Mouse (Mus musculus) embryonic facial prominence, embryonic 13.5 days (tissue): Measurements from ENCODE around the gene Fgfr2. TPM values are rescaled to one million over a fixed set of nuclear protein-coding genes. Genes with fewer than 3 reads are reported as not detected.

ENCODE experiments used
- ATAC-seq: fragments of 200-750 bp; cut with Nextera tagmentation; 2 replicates; pipeline ENCODE4 v1.8.0; 2017; ENCODE audit warnings: low read depth; ENCODE audit not compliant: insufficient number of reproducible peaks, insufficient read depth, low FRiP score, low TSS enrichment
- H3K27ac ChIP-seq: fragments of 300-500 bp; sonication (generic); 2 replicates; pipeline ENCODE4 v1.5.1; 2015; ENCODE audit warnings: moderate library complexity, mild to moderate bottlenecking, inconsistent platforms
- H3K27me3 ChIP-seq: fragments of 300-500 bp; sonication (generic); 2 replicates; pipeline ENCODE4 v1.6.1; 2015; ENCODE audit warnings: mild to moderate bottlenecking, inconsistent platforms
- H3K36me3 ChIP-seq: fragments of 300-500 bp; sonication (generic); 2 replicates; pipeline ENCODE4 v1.6.1; 2015; ENCODE audit warnings: mild to moderate bottlenecking, inconsistent platforms
- H3K4me1 ChIP-seq: fragments of 300-500 bp; sonication (generic); 2 replicates; pipeline ENCODE4 v1.6.1; 2015; ENCODE audit warnings: inconsistent platforms
- H3K4me2 ChIP-seq: fragments of 300-500 bp; sonication (generic); 2 replicates; pipeline ENCODE4 v1.6.1; 2015; ENCODE audit warnings: moderate library complexity, mild to moderate bottlenecking, inconsistent platforms
- H3K4me3 ChIP-seq: fragments of 300-500 bp; sonication (generic); 2 replicates; pipeline ENCODE4 v1.5.1; 2015; ENCODE audit warnings: mild to moderate bottlenecking, inconsistent platforms
- H3K9ac ChIP-seq: fragments of 300-500 bp; sonication (generic); 2 replicates; pipeline ENCODE4 v1.6.1; 2015; ENCODE audit warnings: mild to moderate bottlenecking, inconsistent platforms
- H3K9me3 ChIP-seq: fragments of 300-500 bp; sonication (generic); 2 replicates; pipeline ENCODE4 v1.6.1; 2016; ENCODE audit warnings: inconsistent platforms
- whole genome bisulfite sequencing: fragments of 180-500 bp; shearing (Covaris S2); methylation state at CpG from one replicate; pipeline ENCODE4 v1.1.7; 2015; ENCODE audit warnings: mixed read lengths; 5-methylcytosine and 5-hydroxymethylcytosine counted together
- polyA plus RNA-seq: library from polyadenylated mRNA; unstranded; fragments of >200 nt; fragmentation: Nextera tagmentation; extraction: Ambion mirVana; gene quantifications from 2 replicates; pipeline ENCODE4 v1.2.1, GENCODE M21; 2015

The Fgfr2 gene
- polyA plus RNA-seq, 1 experiment from 2014 or later, result 174 TPM

- H3K27ac ChIP-seq, result no peak overlapping the region
- no peaks in the 10 kb centered on the region for H3K27me3 ChIP-seq
- H3K9ac ChIP-seq, result no peak overlapping the region
- H3K9me3 ChIP-seq, result no peaks in the 10 kb centered on the region
- H3K4me3 ChIP-seq, result no peak overlapping the region
- H3K4me1 ChIP-seq, result peaks cover 11% of the 10 kb centered on the region
- ATAC-seq, result no peak
- 77% methylated on average over 5 of the region's 5 CpGs for WGBS
- H3K4me2 ChIP-seq, result no peak overlapping the region
- H3K36me3 ChIP-seq, result no peaks in the 10 kb centered on the region
Observed at GRCm38 (mm10) chr7:132702492-132703070, 420.6 kb downstream of the Fgfr2 start.

GRCm38 (mm10) chr7:132702024-132702423, 421.1 kb downstream of the Fgfr2 start:
- Histone ChIP-seq H3K36me3 (no peaks in the 10 kb centered on the region), H3K27me3 (no peaks in the 10 kb centered on the region), H3K9me3 (no peaks in the 10 kb centered on the region), H3K4me1 (peaks cover 11% of the 10 kb centered on the region), H3K4me2 (no peak overlapping the region), H3K27ac (no peak overlapping the region), H3K9ac (no peak overlapping the region), H3K4me3 (no peak overlapping the region)
- ATAC-seq, result no peak
- WGBS, result 84% methylated on average over 3 of the region's 3 CpGs

GRCm38 (mm10) chr7:132701412-132701811, 421.7 kb downstream of the Fgfr2 start:
- no peaks in the 10 kb centered on the region for H3K9me3 ChIP-seq
- no peak for ATAC-seq
- no peak overlapping the region for H3K4me2 ChIP-seq
- no peak overlapping the region for H3K4me3 ChIP-seq
- no peak overlapping the region for H3K27ac ChIP-seq
- no peak overlapping the region for H3K9ac ChIP-seq
- H3K36me3 ChIP-seq, result no peaks in the 10 kb centered on the region
- H3K4me1 ChIP-seq, result peaks cover 11% of the 10 kb centered on the region
- no peaks in the 10 kb centered on the region for H3K27me3 ChIP-seq
- 83% methylated on average over 3 of the region's 3 CpGs for WGBS

- Histone ChIP-seq H3K27ac (no peak overlapping the region), H3K4me1 (peaks cover 11% of the 10 kb centered on the region), H3K4me3 (no peak overlapping the region), H3K4me2 (no peak overlapping the region), H3K9me3 (0 out of 2 replicates have a peak, but pooled peaks cover under 1% of the 10 kb centered on the region), H3K9ac (no peak overlapping the region), H3K27me3 (no peaks in the 10 kb centered on the region), H3K36me3 (no peaks in the 10 kb centered on the region)
- ATAC-seq, result no peak
- 38% methylated on average over 4 of the region's 4 CpGs for WGBS
Observed at GRCm38 (mm10) chr7:132700107-132700506, 423.0 kb downstream of the Fgfr2 start.

GRCm38 (mm10) chr7:132699639-132700038, 423.5 kb downstream of the Fgfr2 start:
- H3K9ac ChIP-seq, result no peak overlapping the region
- peaks cover 5% of the 10 kb centered on the region; the same call in 1 of the 2 replicates for H3K9me3 ChIP-seq
- peaks cover 11% of the 10 kb centered on the region for H3K4me1 ChIP-seq
- no peak for ATAC-seq
- no peaks in the 10 kb centered on the region for H3K36me3 ChIP-seq
- no peak overlapping the region for H3K4me3 ChIP-seq
- H3K4me2 ChIP-seq, result no peak overlapping the region
- H3K27ac ChIP-seq, result no peak overlapping the region
- H3K27me3 ChIP-seq, result no peaks in the 10 kb centered on the region

- ATAC-seq, result no peak
- Histone ChIP-seq H3K4me1 (peaks cover 11% of the 10 kb centered on the region), H3K36me3 (no peaks in the 10 kb centered on the region), H3K27ac (no peak overlapping the region), H3K9me3 (peaks cover 5% of the 10 kb centered on the region; the same call in 1 of the 2 replicates), H3K4me2 (no peak overlapping the region), H3K9ac (no peak overlapping the region), H3K27me3 (no peaks in the 10 kb centered on the region), H3K4me3 (no peak overlapping the region)
- 70% methylated on average over 4 of the region's 4 CpGs for whole genome bisulfite sequencing
Observed at GRCm38 (mm10) chr7:132699165-132699564, 424.0 kb downstream of the Fgfr2 start.

- Histone ChIP-seq H3K36me3 (no peaks in the 10 kb centered on the region), H3K27ac (no peak overlapping the region), H3K4me2 (no peak overlapping the region), H3K9me3 (peaks cover 5% of the 10 kb centered on the region; the same call in 1 of the 2 replicates), H3K27me3 (no peaks in the 10 kb centered on the region), H3K9ac (no peak overlapping the region), H3K4me1 (peaks cover 11% of the 10 kb centered on the region), H3K4me3 (no peak overlapping the region)
- 81% methylated on average over 4 of the region's 4 CpGs for WGBS
- ATAC-seq, result no peak
Observed at GRCm38 (mm10) chr7:132698737-132699136, 424.4 kb downstream of the Fgfr2 start.

- no peak for ATAC-seq
- Histone ChIP-seq H3K4me3 (no peak overlapping the region), H3K4me2 (no peak overlapping the region), H3K4me1 (peaks cover 17% of the 10 kb centered on the region), H3K27me3 (no peaks in the 10 kb centered on the region), H3K9ac (no peak overlapping the region), H3K9me3 (peaks cover 5% of the 10 kb centered on the region; the same call in 1 of the 2 replicates), H3K36me3 (no peaks in the 10 kb centered on the region), H3K27ac (no peak overlapping the region)
- 77% methylated on average over 8 of the region's 8 CpGs for WGBS
Observed at GRCm38 (mm10) chr7:132697258-132697796, 425.8 kb downstream of the Fgfr2 start.

- Histone ChIP-seq H3K4me3 (no peak overlapping the region), H3K9me3 (peaks cover 5% of the 10 kb centered on the region; the same call in 1 of the 2 replicates), H3K4me1 (peaks cover 18% of the 10 kb centered on the region; the same call in 1 of the 2 replicates), H3K27ac (no peak overlapping the region), H3K36me3 (no peaks in the 10 kb centered on the region), H3K9ac (no peak overlapping the region), H3K4me2 (no peak overlapping the region), H3K27me3 (no peaks in the 10 kb centered on the region)
- WGBS, result 82% methylated on average over 2 of the region's 2 CpGs
- no peak for ATAC-seq
Observed at GRCm38 (mm10) chr7:132693561-132693960, 429.6 kb downstream of the Fgfr2 start.

- Histone ChIP-seq H3K4me3 (no peak overlapping the region), H3K4me1 (peaks cover 23% of the 10 kb centered on the region; the same call in 1 of the 2 replicates), H3K27ac (no peak overlapping the region), H3K4me2 (no peak overlapping the region), H3K9ac (no peak overlapping the region), H3K36me3 (no peaks in the 10 kb centered on the region), H3K9me3 (peaks cover 5% of the 10 kb centered on the region; the same call in 1 of the 2 replicates), H3K27me3 (no peaks in the 10 kb centered on the region)
- no peak for ATAC-seq
- 50% methylated on average over 9 of the region's 9 CpGs for WGBS
Observed at GRCm38 (mm10) chr7:132692719-132693118, 430.4 kb downstream of the Fgfr2 start.

GRCm38 (mm10) chr7:132690716-132691472, 432.3 kb downstream of the Fgfr2 start:
- WGBS, result 75% methylated on average over 14 of the region's 14 CpGs
- no peaks in the 10 kb centered on the region for H3K27me3 ChIP-seq
- H3K4me2 ChIP-seq, result no peak overlapping the region
- no peaks in the 10 kb centered on the region for H3K36me3 ChIP-seq
- H3K9me3 ChIP-seq, result peaks cover 5% of the 10 kb centered on the region; the same call in 1 of the 2 replicates
- H3K9ac ChIP-seq, result no peak overlapping the region
- ATAC-seq, result no peak
- no peak overlapping the region for H3K27ac ChIP-seq
- peaks cover 23% of the 10 kb centered on the region; the same call in 1 of the 2 replicates for H3K4me1 ChIP-seq
- no peak overlapping the region for H3K4me3 ChIP-seq
